9 mouse cellular contexts compared by ENCODE assay signal in genomic region chr4:138504632-138505101, GRCm38 (mm10). TPM values are rescaled to one million over a fixed set of nuclear protein-coding genes. Genes with fewer than 3 reads are reported as not detected.
DNase-seq lines count a peak whose midpoint lies in the region; ATAC-seq lines count a peak whose summit lies in the region.
"Had no signal": no experiment of that assay in that cellular context is flagged by ENCODE, and none has a peak within 500 bp of the region (broad histone marks: within the 10 kb centered on the region; RNA-seq: fewer than 3 reads in every experiment).

No protein-coding gene starts in this region.

- no peak for ATAC-seq in embryonic facial prominence, embryonic 13.5 days (ENCODE audit: insufficient number of reproducible peaks, insufficient read depth, low FRiP score, low TSS enrichment, low read depth)

- peaks cover 31% of the 10 kb centered on the region for H3K27me3 ChIP-seq in embryonic facial prominence, embryonic 13.5 days

- no peak overlapping the region for H3K4me3 ChIP-seq in embryonic facial prominence, embryonic 13.5 days
- H3K4me3 ChIP-seq: liver, embryonic 13.5 days had no signal

- WGBS in embryonic facial prominence, embryonic 13.5 days = 3% methylated on average over 16 of the region's 16 CpGs

- intact Hi-C loops in heart, postnatal 10 days (cut with DNase I) = loop anchor here (5.0 kb wide), 1 partner anchor 58 kb away; no protein-coding TSS in a partner anchor

- DNase-seq in cerebellum, postnatal 14 days = peak; percentile 37 to 56
- DNase-seq in cerebellum, adult 11-12 months = no peak
- DNase-seq in heart, postnatal 10 days = peak; percentile 63 to 65
- DNase-seq in layer of hippocampus, postnatal 36 days = peak; percentile 78
- DNase-seq in neural tube, embryonic 10.5 days (ENCODE audit: extremely low spot score, low spot score) = peak; percentile 54
- DNase-seq in adrenal gland, postnatal 36 days = no peak
- DNase-seq in urinary bladder, adult 2 months (ENCODE audit: low spot score) = no peak
- DNase-seq: liver, embryonic 13.5 days had no signal

- H3K9me3 ChIP-seq in embryonic facial prominence, embryonic 13.5 days = no peaks in the 10 kb centered on the region
- H3K9me3 ChIP-seq: liver, embryonic 13.5 days had no signal

- no peak overlapping the region for H3K9ac ChIP-seq in embryonic facial prominence, embryonic 13.5 days
- H3K9ac ChIP-seq: liver, embryonic 13.5 days had no signal

- no peak overlapping the region for H3K27ac ChIP-seq in embryonic facial prominence, embryonic 13.5 days
- H3K27ac ChIP-seq: liver, embryonic 13.5 days had no signal

- H3K4me1 ChIP-seq in embryonic facial prominence, embryonic 13.5 days = peaks cover 11% of the 10 kb centered on the region; the same call in 1 of the 2 replicates
- H3K4me1 ChIP-seq: liver, embryonic 13.5 days had no signal

- peak overlapping the region; percentile 24; the same call in 1 of the 2 replicates for H3K4me2 ChIP-seq in embryonic facial prominence, embryonic 13.5 days
- H3K4me2 ChIP-seq: liver, embryonic 13.5 days had no signal

- no peaks in the 10 kb centered on the region for H3K36me3 ChIP-seq in embryonic facial prominence, embryonic 13.5 days
- H3K36me3 ChIP-seq: liver, embryonic 13.5 days had no signal

RNA-seq across cellular contexts. Expression of gene Camk2n1, which starts 50.6 kb away (rescaled TPM):
- 2.4 and 2.5 TPM in 2 replicates for polyA plus RNA-seq in embryonic facial prominence, embryonic 13.5 days (2015; fragmentation: Nextera tagmentation; extraction: Ambion mirVana)
- 10 to 100 TPM in 1 of 2 experiments, 1 to 10 TPM in 1; 9.8 to 10.1 TPM for total RNA-seq in heart, postnatal 10 days (2021)
- 100 to 1,000 TPM; 359 to 375 TPM for total RNA-seq in layer of hippocampus, postnatal 36 days (2021)
- total RNA-seq in adrenal gland, postnatal 36 days (2021) = 10 to 100 TPM; 25.2 to 25.7 TPM
- polyA plus RNA-seq in urinary bladder, adult 2 months (2012; rRNA removed) = 20.1 and 23.5 TPM in 2 replicates

Comparison
In these comparisons a context has a peak if more than half of its experiments do, and no peak if none do; other contexts are left out.
1. DNase-seq: peak in cerebellum, postnatal 14 days (2 of 2), heart, postnatal 10 days (2 of 2), layer of hippocampus, postnatal 36 days (2 of 2) and neural tube, embryonic 10.5 days (single experiment); none in cerebellum, adult 11-12 months (single experiment), adrenal gland, postnatal 36 days (0 of 2) and urinary bladder, adult 2 months (single experiment).
2. RNA of gene Camk2n1, which starts 50.6 kb away (total RNA-seq): 359 to 375 TPM in layer of hippocampus, postnatal 36 days; 25.2 to 25.7 TPM in adrenal gland, postnatal 36 days and 9.8 to 10.1 TPM in heart, postnatal 10 days; every median in the first group is over 10 times any median in the second.